Mouse (Mus musculus) stomach, postnatal 0 days (tissue): ENCODE data around the gene Jph4.

Source experiments
- CTCF ChIP-seq: IDR thresholded peaks from 2 replicates; pipeline ENCODE4 v1.5.1; 2016; ENCODE audit warnings: antibody characterized with exemption, low read depth, mild to moderate bottlenecking, moderate library complexity
- EP300 ChIP-seq: optimal IDR thresholded peaks from 2 replicates; pipeline ENCODE3; 2016; ENCODE audit warnings: antibody characterized with exemption

GRCm38 (mm10) chr14:55062626-55063025, 54.1 kb downstream of the Jph4 start:
- TF ChIP-seq CTCF (no peak), EP300 (no peak)
